Mouse (Mus musculus): Measurements from ENCODE around the gene Vwa5b1. TPM values are rescaled to one million over a fixed set of nuclear protein-coding genes. Genes with fewer than 3 reads are reported as not detected.

Vwa5b1 gene
- polyA plus RNA-seq, 1 experiment from 2014 or later, result 0.11 TPM

DNA sequence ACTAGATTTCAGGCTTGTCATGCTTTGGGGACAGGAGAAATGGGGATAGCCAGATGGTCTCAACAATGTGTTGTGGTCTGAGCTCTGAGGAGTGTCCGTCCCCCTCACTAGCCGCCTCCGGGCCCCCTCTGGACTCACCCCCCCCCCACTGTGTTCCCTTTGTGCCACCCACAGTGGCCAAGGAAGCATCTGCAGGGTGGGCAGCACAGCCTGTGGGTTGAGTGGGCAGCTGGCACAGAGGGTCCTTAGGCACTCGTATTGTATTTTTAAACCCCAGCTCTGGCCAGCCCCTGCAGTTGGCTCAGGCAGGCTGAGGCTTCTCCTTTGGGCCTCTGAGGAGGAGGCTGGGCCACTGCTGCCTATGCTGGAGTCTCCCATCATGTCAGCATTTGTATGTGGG lies 110.0 kb downstream of the Vwa5b1 start:
- H3K9ac ChIP-seq (ENCODE audit: low read depth, low read length), result no peak overlapping the region
- no peaks in the 10 kb centered on the region for H3K36me3 ChIP-seq (ENCODE audit: control insufficient read depth, insufficient read depth, low read length)
- H3K4me2 ChIP-seq (ENCODE audit: low read depth, low read length), result no peak overlapping the region
- ATAC-seq, result no peak
- H3K9me3 ChIP-seq (ENCODE audit: control insufficient read depth, low read length), result no peaks in the 10 kb centered on the region
- 87% methylated on average over 4 of the region's 4 CpGs for WGBS
- peaks cover 8% of the 10 kb centered on the region for H3K4me1 ChIP-seq (ENCODE audit: control insufficient read depth, insufficient read depth, low read length)
- peaks cover 3% of the 10 kb centered on the region; the same call in 1 of the 2 replicates for H3K27me3 ChIP-seq (replicated peaks; ENCODE audit: control insufficient read depth, insufficient read depth, low read length)
- no peak overlapping the region for H3K27ac ChIP-seq (ENCODE audit: low read length)
- H3K4me3 ChIP-seq (ENCODE audit: low read length), result no peak overlapping the region

DNA sequence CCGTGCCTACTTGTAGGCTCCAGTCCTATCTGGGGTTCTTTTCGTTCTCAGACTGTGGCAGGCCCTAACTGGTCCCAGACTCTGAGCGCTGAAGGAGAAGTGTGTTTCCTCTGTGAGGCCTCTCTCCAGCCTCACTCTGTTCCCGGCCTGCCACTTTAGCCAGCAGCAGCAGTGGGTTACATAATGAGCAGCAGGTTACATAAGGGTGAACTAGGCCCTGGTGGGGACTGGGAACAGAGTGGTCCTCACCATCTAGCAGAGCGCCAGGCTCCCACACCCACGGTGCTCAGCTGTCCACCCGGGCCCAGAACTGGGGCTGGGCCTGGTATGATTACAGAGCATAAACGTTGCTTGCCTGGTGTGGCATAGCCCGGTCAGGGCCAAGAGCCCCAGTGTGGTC lies 110.9 kb downstream of the Vwa5b1 start:
- ATAC-seq, result no peak
- 71% methylated on average over 9 of the region's 9 CpGs for WGBS
- no peak overlapping the region for H3K9ac ChIP-seq (ENCODE audit: low read depth, low read length)

DNA sequence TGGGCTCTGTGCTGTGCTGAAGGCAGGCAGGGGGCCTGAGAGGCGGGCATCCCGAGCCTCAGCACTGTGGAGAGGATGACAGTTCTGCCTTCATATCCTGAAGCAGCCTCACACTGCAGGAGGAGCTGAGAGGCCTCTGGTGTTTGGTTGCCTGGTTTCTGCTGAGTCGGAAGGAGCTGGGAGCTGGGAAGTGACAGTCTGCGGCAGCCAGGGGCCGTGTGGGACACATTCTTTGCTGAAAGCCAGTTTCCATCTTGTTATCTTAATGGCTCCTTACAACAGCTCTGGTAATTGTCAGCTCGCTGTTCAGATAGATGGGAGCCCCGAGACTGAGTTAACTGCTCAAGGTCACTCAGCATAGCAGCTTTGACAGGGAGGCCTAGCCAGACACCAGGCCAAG lies 111.9 kb downstream of the Vwa5b1 start:
- H3K4me2 ChIP-seq (ENCODE audit: low read depth, low read length), result no peak overlapping the region
- peaks cover 8% of the 10 kb centered on the region for H3K4me1 ChIP-seq (ENCODE audit: control insufficient read depth, insufficient read depth, low read length)
- no peaks in the 10 kb centered on the region for H3K9me3 ChIP-seq (ENCODE audit: control insufficient read depth, low read length)
- H3K27me3 ChIP-seq (replicated peaks; ENCODE audit: control insufficient read depth, insufficient read depth, low read length), result peaks cover 3% of the 10 kb centered on the region; the same call in 1 of the 2 replicates
- H3K27ac ChIP-seq (ENCODE audit: low read length), result no peak overlapping the region
- 28% methylated on average over 7 of the region's 7 CpGs for WGBS
- H3K4me3 ChIP-seq (ENCODE audit: low read length), result no peak overlapping the region
- no peaks in the 10 kb centered on the region for H3K36me3 ChIP-seq (ENCODE audit: control insufficient read depth, insufficient read depth, low read length)
- no peak overlapping the region for H3K9ac ChIP-seq (ENCODE audit: low read depth, low read length)
- 0 out of 2 replicates have a peak, but pooled peaks have one; percentile 33 for ATAC-seq

More for the DNA sequence above, 110.9 kb downstream of the Vwa5b1 start:
- Histone ChIP-seq H3K4me2 (ENCODE audit: low read depth, low read length) (no peak overlapping the region), H3K4me1 (ENCODE audit: control insufficient read depth, insufficient read depth, low read length) (peaks cover 8% of the 10 kb centered on the region), H3K27ac (ENCODE audit: low read length) (no peak overlapping the region), H3K4me3 (ENCODE audit: low read length) (no peak overlapping the region), H3K36me3 (ENCODE audit: control insufficient read depth, insufficient read depth, low read length) (no peaks in the 10 kb centered on the region), H3K27me3 (replicated peaks; ENCODE audit: control insufficient read depth, insufficient read depth, low read length) (peaks cover 3% of the 10 kb centered on the region; the same call in 1 of the 2 replicates), H3K9me3 (ENCODE audit: control insufficient read depth, low read length) (no peaks in the 10 kb centered on the region)

DNA sequence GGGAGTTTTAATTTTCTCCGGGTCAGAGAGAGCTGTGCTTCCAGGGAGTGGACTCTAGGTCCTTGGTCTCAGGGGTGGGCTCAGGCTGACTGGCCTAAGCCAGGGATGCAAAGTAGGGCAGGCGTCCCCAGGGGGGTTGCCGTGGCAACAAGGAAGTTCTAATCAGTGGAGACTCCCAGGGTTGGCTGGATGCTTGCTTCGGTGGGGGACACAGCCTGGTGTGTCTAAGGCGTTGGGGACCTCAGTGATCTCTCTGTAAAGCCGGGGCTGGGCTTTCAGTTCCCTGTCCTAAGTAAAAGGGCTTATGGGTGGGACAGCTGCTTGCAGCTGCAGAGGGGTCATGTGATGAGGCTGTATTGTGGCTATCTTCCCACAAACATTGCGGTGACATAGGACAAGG lies 113.4 kb downstream of the Vwa5b1 start:
- Histone ChIP-seq H3K4me1 (ENCODE audit: control insufficient read depth, insufficient read depth, low read length) (peaks cover 8% of the 10 kb centered on the region), H3K36me3 (ENCODE audit: control insufficient read depth, insufficient read depth, low read length) (no peaks in the 10 kb centered on the region), H3K4me2 (ENCODE audit: low read depth, low read length) (no peak overlapping the region), H3K9me3 (ENCODE audit: control insufficient read depth, low read length) (no peaks in the 10 kb centered on the region), H3K4me3 (ENCODE audit: low read length) (no peak overlapping the region), H3K27me3 (replicated peaks; ENCODE audit: control insufficient read depth, insufficient read depth, low read length) (no peaks in the 10 kb centered on the region), H3K9ac (ENCODE audit: low read depth, low read length) (no peak overlapping the region), H3K27ac (ENCODE audit: low read length) (no peak overlapping the region)
- 18% methylated on average over 7 of the region's 7 CpGs for WGBS
- no peak for ATAC-seq

DNA sequence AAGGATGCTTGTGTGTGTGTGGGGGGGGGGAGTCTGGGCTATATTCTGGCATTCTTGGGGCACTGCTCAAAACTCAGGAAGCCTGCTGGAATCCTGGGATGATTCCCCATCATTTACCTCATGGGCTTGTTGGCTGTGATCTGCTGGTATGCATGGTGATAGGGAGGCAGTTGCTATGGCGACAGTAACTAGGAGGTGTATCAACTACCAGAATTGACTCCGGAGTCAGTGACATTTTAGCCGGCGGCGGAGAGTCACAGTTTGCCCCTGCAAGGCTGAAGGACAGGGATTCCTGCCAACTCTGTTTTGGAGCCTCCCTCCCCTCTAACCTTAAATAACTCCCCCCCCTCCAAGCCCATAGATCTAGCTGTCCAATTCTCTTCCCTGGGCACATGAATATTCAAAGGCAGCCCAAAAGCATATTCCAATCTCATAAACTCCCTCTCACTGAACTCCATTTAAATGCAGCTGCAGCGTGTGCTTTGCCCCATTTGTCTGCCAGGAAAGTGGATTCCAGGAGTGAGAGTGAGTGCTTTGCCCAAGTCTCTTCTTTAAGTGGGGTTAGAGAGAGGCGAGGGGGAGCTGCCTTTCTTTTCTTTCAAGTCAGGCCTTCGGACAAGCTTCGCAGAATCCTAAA lies 118.4 kb downstream of the Vwa5b1 start:
- 49% methylated on average over 9 of the region's 9 CpGs for WGBS
- Histone ChIP-seq H3K27me3 (replicated peaks; ENCODE audit: control insufficient read depth, insufficient read depth, low read length) (no peaks in the 10 kb centered on the region), H3K4me1 (ENCODE audit: control insufficient read depth, insufficient read depth, low read length) (peaks cover 2% of the 10 kb centered on the region; the same call in 1 of the 2 replicates), H3K36me3 (ENCODE audit: control insufficient read depth, insufficient read depth, low read length) (no peaks in the 10 kb centered on the region), H3K9ac (ENCODE audit: low read depth, low read length) (no peak overlapping the region), H3K4me3 (ENCODE audit: low read length) (no peak overlapping the region), H3K4me2 (ENCODE audit: low read depth, low read length) (no peak overlapping the region), H3K27ac (ENCODE audit: low read length) (no peak overlapping the region), H3K9me3 (ENCODE audit: control insufficient read depth, low read length) (no peaks in the 10 kb centered on the region)
- no peak for ATAC-seq

DNA sequence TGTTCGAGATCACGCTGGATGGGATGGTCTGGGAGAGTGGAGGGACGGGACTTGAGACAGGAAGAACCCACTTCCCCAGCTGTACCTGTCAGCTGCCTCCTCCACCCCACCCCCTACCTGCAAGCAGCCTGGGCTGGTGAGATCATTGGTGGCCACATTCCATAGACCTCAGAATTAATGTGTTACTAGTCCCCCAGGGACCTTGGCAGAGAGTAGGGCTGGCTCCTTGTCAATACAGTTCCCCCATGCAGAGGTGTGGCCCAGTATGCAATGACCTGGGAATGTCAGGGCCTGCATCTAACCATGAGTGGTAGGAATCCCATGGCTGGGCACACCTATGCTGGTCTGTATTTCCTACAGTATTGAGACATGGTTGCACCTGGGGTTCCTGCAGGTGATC lies 119.2 kb downstream of the Vwa5b1 start:
- Histone ChIP-seq H3K27me3 (replicated peaks; ENCODE audit: control insufficient read depth, insufficient read depth, low read length) (no peaks in the 10 kb centered on the region), H3K27ac (ENCODE audit: low read length) (no peak overlapping the region), H3K4me1 (ENCODE audit: control insufficient read depth, insufficient read depth, low read length) (no peaks in the 10 kb centered on the region), H3K4me2 (ENCODE audit: low read depth, low read length) (no peak overlapping the region), H3K4me3 (ENCODE audit: low read length) (no peak overlapping the region), H3K9me3 (ENCODE audit: control insufficient read depth, low read length) (no peaks in the 10 kb centered on the region), H3K9ac (ENCODE audit: low read depth, low read length) (no peak overlapping the region), H3K36me3 (ENCODE audit: control insufficient read depth, insufficient read depth, low read length) (no peaks in the 10 kb centered on the region)
- ATAC-seq, result no peak
- 57% methylated on average over 3 of the region's 3 CpGs for WGBS

Other genes with a start within 250 kb of the Vwa5b1 start
- not detected in 2 replicates for gene Fam43b, start 239.4 kb downstream of the Vwa5b1 start, polyA plus RNA-seq (2015; fragmentation: Nextera tagmentation; extraction: Ambion mirVana)
- 32.7 and 35.3 TPM in 2 replicates for gene Mul1, start 201.2 kb downstream of the Vwa5b1 start, polyA plus RNA-seq (2015; fragmentation: Nextera tagmentation; extraction: Ambion mirVana)
- 3.5 and 3.6 TPM in 2 replicates for gene Camk2n1, start 181.6 kb downstream of the Vwa5b1 start, polyA plus RNA-seq (2015; fragmentation: Nextera tagmentation; extraction: Ambion mirVana)
- 0.13 and 0.16 TPM in 2 replicates for gene Pla2g2c, start 88.9 kb upstream of the Vwa5b1 start, polyA plus RNA-seq (2015; fragmentation: Nextera tagmentation; extraction: Ambion mirVana)
- gene Ubxn10, start 101.3 kb upstream of the Vwa5b1 start, polyA plus RNA-seq (2015; fragmentation: Nextera tagmentation; extraction: Ambion mirVana), result 1.3 and 1.5 TPM in 2 replicates
- 2.3 and 2.7 TPM in 2 replicates for gene Pla2g2f, start 121.7 kb upstream of the Vwa5b1 start, polyA plus RNA-seq (2015; fragmentation: Nextera tagmentation; extraction: Ambion mirVana)
- gene Pla2g2d, start 139.9 kb upstream of the Vwa5b1 start, polyA plus RNA-seq (2015; fragmentation: Nextera tagmentation; extraction: Ambion mirVana), result 0.44 and 0.75 TPM in 2 replicates
- gene Pla2g5, start 227.6 kb upstream of the Vwa5b1 start, polyA plus RNA-seq (2015; fragmentation: Nextera tagmentation; extraction: Ambion mirVana), result 0.15 and 0.23 TPM in 2 replicates
- not detected in 2 replicates for gene Gm13030, start 238.1 kb upstream of the Vwa5b1 start, polyA plus RNA-seq (2015; fragmentation: Nextera tagmentation; extraction: Ambion mirVana)
- 0.18 TPM in 1 of 2 replicates, not detected in the other for gene Pla2g2e, start 242.1 kb upstream of the Vwa5b1 start, polyA plus RNA-seq (2015; fragmentation: Nextera tagmentation; extraction: Ambion mirVana)